Mouse (Mus musculus): ENCODE results near the gene Efna2. TPM values are rescaled to one million over a fixed set of nuclear protein-coding genes. Genes with fewer than 3 reads are reported as not detected.
"Not testable (repeated sequence)": the region's sequence is repeated elsewhere in the genome, so short reads cannot be mapped to it uniquely, and the experiment has no call there.

Gene Efna2
- polyA plus RNA-seq, 1 experiment from 2014 or later = 21.5 TPM

- WGBS = 82% methylated on average over 8 of the region's 8 CpGs
- Histone ChIP-seq H3K9me3 (ENCODE audit: control insufficient read depth, low read length) (no peaks in the 10 kb centered on the region), H3K9ac (ENCODE audit: low read depth, low read length) (peak overlapping the region; percentile 18; the same call in 1 of the 2 replicates), H3K27me3 (replicated peaks; ENCODE audit: control insufficient read depth, insufficient read depth, low read length) (no peaks in the 10 kb centered on the region), H3K36me3 (ENCODE audit: control insufficient read depth, insufficient read depth, low read length) (no peaks in the 10 kb centered on the region), H3K4me1 (ENCODE audit: control insufficient read depth, insufficient read depth, low read depth, low read length) (peaks cover 57% of the 10 kb centered on the region), H3K27ac (ENCODE audit: low read depth, low read length) (no peak overlapping the region; the same call in 1 of the 2 replicates), H3K4me3 (ENCODE audit: low read length) (no peak overlapping the region), H3K4me2 (ENCODE audit: low read length) (peak overlapping the region; percentile 95)
- no peak for ATAC-seq
These were observed 15.6 kb upstream of the Efna2 start for GRCm38 (mm10) chr10:80163721-80164120.

- Histone ChIP-seq H3K36me3 (ENCODE audit: control insufficient read depth, insufficient read depth, low read length) (no peaks in the 10 kb centered on the region), H3K9me3 (ENCODE audit: control insufficient read depth, low read length) (no peaks in the 10 kb centered on the region), H3K27ac (ENCODE audit: low read depth, low read length) (peak overlapping the region; percentile 90), H3K4me3 (ENCODE audit: low read length) (peak overlapping the region; percentile 50), H3K4me1 (ENCODE audit: control insufficient read depth, insufficient read depth, low read depth, low read length) (peaks cover 57% of the 10 kb centered on the region), H3K27me3 (replicated peaks; ENCODE audit: control insufficient read depth, insufficient read depth, low read length) (no peaks in the 10 kb centered on the region), H3K4me2 (ENCODE audit: low read length) (peak overlapping the region; percentile 95), H3K9ac (ENCODE audit: low read depth, low read length) (peak overlapping the region; percentile 83)
- WGBS = 13% methylated on average over 37 of the region's 44 CpGs
- peak; percentile 7; the same call in 1 of the 2 replicates for ATAC-seq
These were observed 14.9 kb upstream of the Efna2 start for GRCm38 (mm10) chr10:80164161-80164997.

- H3K4me1 ChIP-seq (ENCODE audit: control insufficient read depth, insufficient read depth, low read depth, low read length) = peaks cover 60% of the 10 kb centered on the region
These were observed 14.3 kb upstream of the Efna2 start for GRCm38 (mm10) chr10:80164998-80165344.

GRCm38 (mm10) chr10:80165392-80166128 lies 13.7 kb upstream of the Efna2 start, which contains the start of gene Cirbp:
Gene Cirbp (plus strand): TSS chr10:80165985.
- 9% methylated on average over 20 of the region's 20 CpGs for WGBS
- ATAC-seq = no peak

More at GRCm38 (mm10) chr10:80164998-80165344, 14.3 kb upstream of the Efna2 start:
- 0% methylated on average over 17 of the region's 17 CpGs for WGBS
- peak overlapping the region; percentile 95 for H3K4me2 ChIP-seq (ENCODE audit: low read length)
- peaks cover 3% of the 10 kb centered on the region for H3K36me3 ChIP-seq (ENCODE audit: control insufficient read depth, insufficient read depth, low read length)
- ATAC-seq = peak; percentile 67
- peak overlapping the region; percentile 83 for H3K9ac ChIP-seq (ENCODE audit: low read depth, low read length)
- H3K27me3 ChIP-seq (replicated peaks; ENCODE audit: control insufficient read depth, insufficient read depth, low read length) = no peaks in the 10 kb centered on the region
- H3K4me3 ChIP-seq (ENCODE audit: low read length) = peak overlapping the region; percentile 50
- peak overlapping the region; percentile 90 for H3K27ac ChIP-seq (ENCODE audit: low read depth, low read length)
- H3K9me3 ChIP-seq (ENCODE audit: control insufficient read depth, low read length) = no peaks in the 10 kb centered on the region

GRCm38 (mm10) chr10:80166136-80166535 lies 13.1 kb upstream of the Efna2 start:
- Histone ChIP-seq H3K36me3 (ENCODE audit: control insufficient read depth, insufficient read depth, low read length) (peaks cover 13% of the 10 kb centered on the region), H3K9ac (ENCODE audit: low read depth, low read length) (peak overlapping the region; percentile 55; the same call in 1 of the 2 replicates), H3K27ac (ENCODE audit: low read depth, low read length) (peak overlapping the region; percentile 90), H3K4me1 (ENCODE audit: control insufficient read depth, insufficient read depth, low read depth, low read length) (peaks cover 54% of the 10 kb centered on the region), H3K4me2 (ENCODE audit: low read length) (peak overlapping the region; percentile 95), H3K4me3 (ENCODE audit: low read length) (peak overlapping the region; percentile 50; the same call in 1 of the 2 replicates)
- not testable (repeated sequence) for H3K9me3 ChIP-seq (ENCODE audit: control insufficient read depth, low read length); ATAC-seq; H3K27me3 ChIP-seq (replicated peaks; ENCODE audit: control insufficient read depth, insufficient read depth, low read length)
- WGBS = 92% methylated on average over 4 of the region's 4 CpGs

More at GRCm38 (mm10) chr10:80165392-80166128, 13.7 kb upstream of the Efna2 start, which contains the start of gene Cirbp:
- Histone ChIP-seq H3K4me2 (ENCODE audit: low read length) (peak within 1 kb of the TSS; percentile 95), H3K9ac (ENCODE audit: low read depth, low read length) (peak within 1 kb of the TSS; percentile 83), H3K36me3 (ENCODE audit: control insufficient read depth, insufficient read depth, low read length) (peaks cover 8% of the 10 kb centered on the region), H3K27ac (ENCODE audit: low read depth, low read length) (peak within 1 kb of the TSS; percentile 90), H3K9me3 (ENCODE audit: control insufficient read depth, low read length) (no peaks in the 10 kb centered on the region), H3K27me3 (replicated peaks; ENCODE audit: control insufficient read depth, insufficient read depth, low read length) (no peaks in the 10 kb centered on the region), H3K4me3 (ENCODE audit: low read length) (peak within 1 kb of the TSS; percentile 50), H3K4me1 (ENCODE audit: control insufficient read depth, insufficient read depth, low read depth, low read length) (peaks cover 60% of the 10 kb centered on the region)

- H3K27me3 ChIP-seq (replicated peaks; ENCODE audit: control insufficient read depth, insufficient read depth, low read length) = no peaks in the 10 kb centered on the region
- peak overlapping the region; percentile 99 for H3K9ac ChIP-seq (ENCODE audit: low read depth, low read length)
- WGBS = 0% methylated on average over 35 of the region's 55 CpGs
- peaks cover 58% of the 10 kb centered on the region for H3K4me1 ChIP-seq (ENCODE audit: control insufficient read depth, insufficient read depth, low read depth, low read length)
- peak overlapping the region; percentile 100 for H3K27ac ChIP-seq (ENCODE audit: low read depth, low read length)
- peaks cover 25% of the 10 kb centered on the region for H3K36me3 ChIP-seq (ENCODE audit: control insufficient read depth, insufficient read depth, low read length)
- H3K4me3 ChIP-seq (ENCODE audit: low read length) = peak overlapping the region; percentile 96
- no peaks in the 10 kb centered on the region for H3K9me3 ChIP-seq (ENCODE audit: control insufficient read depth, low read length)
- peak; percentile 90 for ATAC-seq
- peak overlapping the region; percentile 94 for H3K4me2 ChIP-seq (ENCODE audit: low read length)
These were observed 11.7 kb upstream of the Efna2 start for GRCm38 (mm10) chr10:80167460-80168037.

GRCm38 (mm10) chr10:80168038-80168661 lies 11.1 kb upstream of the Efna2 start:
- peaks cover 60% of the 10 kb centered on the region for H3K4me1 ChIP-seq (ENCODE audit: control insufficient read depth, insufficient read depth, low read depth, low read length)
- WGBS = under 1% methylated on average over 34 of the region's 48 CpGs

GRCm38 (mm10) chr10:80169070-80169469 lies 10.2 kb upstream of the Efna2 start:
- H3K9ac ChIP-seq (ENCODE audit: low read depth, low read length) = peak overlapping the region; percentile 99
- peaks cover 57% of the 10 kb centered on the region for H3K4me1 ChIP-seq (ENCODE audit: control insufficient read depth, insufficient read depth, low read depth, low read length)
- H3K36me3 ChIP-seq (ENCODE audit: control insufficient read depth, insufficient read depth, low read length) = peaks cover 25% of the 10 kb centered on the region
- no peaks in the 10 kb centered on the region for H3K9me3 ChIP-seq (ENCODE audit: control insufficient read depth, low read length)
- no peaks in the 10 kb centered on the region for H3K27me3 ChIP-seq (replicated peaks; ENCODE audit: control insufficient read depth, insufficient read depth, low read length)
- WGBS = 56% methylated on average over 1 of the region's 1 CpGs
- peak overlapping the region; percentile 94 for H3K4me2 ChIP-seq (ENCODE audit: low read length)
- H3K27ac ChIP-seq (ENCODE audit: low read depth, low read length) = no peak overlapping the region; the same call in 1 of the 2 replicates
- no peak for ATAC-seq
- H3K4me3 ChIP-seq (ENCODE audit: low read length) = peak overlapping the region; percentile 96

More at GRCm38 (mm10) chr10:80168038-80168661, 11.1 kb upstream of the Efna2 start:
- H3K36me3 ChIP-seq (ENCODE audit: control insufficient read depth, insufficient read depth, low read length) = peaks cover 25% of the 10 kb centered on the region
- H3K4me3 ChIP-seq (ENCODE audit: low read length) = peak overlapping the region; percentile 96
- no peaks in the 10 kb centered on the region for H3K9me3 ChIP-seq (ENCODE audit: control insufficient read depth, low read length)
- peak; percentile 34 for ATAC-seq
- peak overlapping the region; percentile 99 for H3K9ac ChIP-seq (ENCODE audit: low read depth, low read length)
- peak overlapping the region; percentile 94 for H3K4me2 ChIP-seq (ENCODE audit: low read length)
- no peaks in the 10 kb centered on the region for H3K27me3 ChIP-seq (replicated peaks; ENCODE audit: control insufficient read depth, insufficient read depth, low read length)
- H3K27ac ChIP-seq (ENCODE audit: low read depth, low read length) = peak overlapping the region; percentile 100

Measured in hindbrain, embryonic 16.5 days (tissue).